Mouse (Mus musculus) liver, embryonic 15.5 days (tissue): ENCODE measurements around the gene Rplp1. TPM values are rescaled to one million over a fixed set of nuclear protein-coding genes. Genes with fewer than 3 reads are reported as not detected.

Source experiments
- ATAC-seq: fragments of 200-750 bp; cut with Nextera tagmentation; 2 replicates; pipeline ENCODE4 v1.8.0; 2017; ENCODE audit warnings: moderate number of reproducible peaks, mild to moderate bottlenecking, moderate library complexity; ENCODE audit not compliant: insufficient read depth
- H3K27ac ChIP-seq: fragments of 300-500 bp; sonication (generic); replicated peaks from 2 replicates; pipeline ENCODE4 v1.5.1; 2015; ENCODE audit warnings: mild to moderate bottlenecking, inconsistent platforms
- H3K27me3 ChIP-seq: fragments of 300-500 bp; sonication (generic); 2 replicates; pipeline ENCODE4 v1.6.1; 2015; ENCODE audit warnings: mild to moderate bottlenecking, inconsistent platforms
- H3K36me3 ChIP-seq: fragments of 300-500 bp; sonication (generic); replicated peaks from 2 replicates; pipeline ENCODE4 v1.6.1; 2015; ENCODE audit warnings: moderate library complexity, mild to moderate bottlenecking, inconsistent platforms
- H3K4me1 ChIP-seq: fragments of 300-500 bp; sonication (generic); replicated peaks from 2 replicates; pipeline ENCODE4 v1.6.1; 2015; ENCODE audit warnings: inconsistent platforms
- H3K4me2 ChIP-seq: fragments of 300-500 bp; sonication (generic); 2 replicates; pipeline ENCODE4 v1.6.1; 2015; ENCODE audit warnings: moderate library complexity, mild to moderate bottlenecking, inconsistent platforms
- H3K4me3 ChIP-seq: fragments of 300-500 bp; sonication (generic); replicated peaks from 2 replicates; pipeline ENCODE4 v1.5.1; 2015; ENCODE audit warnings: mild to moderate bottlenecking, inconsistent platforms
- H3K9ac ChIP-seq: fragments of 300-500 bp; sonication (generic); 2 replicates; pipeline ENCODE4 v1.6.1; 2015; ENCODE audit warnings: moderate library complexity, mild to moderate bottlenecking, inconsistent platforms
- H3K9me3 ChIP-seq: fragments of 300-500 bp; sonication (generic); replicated peaks from 2 replicates; pipeline ENCODE4 v1.6.1; 2016; ENCODE audit warnings: inconsistent platforms
- WGBS: fragments of 180-500 bp; shearing (Covaris S2); methylation state at CpG from one replicate; pipeline ENCODE4 v1.1.7; 2015; ENCODE audit warnings: mixed read lengths; ENCODE audit not compliant: insufficient replicate concordance; 5-methylcytosine and 5-hydroxymethylcytosine counted together
- polyA plus RNA-seq: library from polyadenylated mRNA; unstranded; fragments of >200 nt; fragmentation: Nextera tagmentation; extraction: Ambion mirVana; gene quantifications from 2 replicates; pipeline ENCODE4 v1.2.1, GENCODE M21; 2015

The Rplp1 gene
- polyA plus RNA-seq, 1 experiment from 2014 or later: 882 TPM

DNA sequence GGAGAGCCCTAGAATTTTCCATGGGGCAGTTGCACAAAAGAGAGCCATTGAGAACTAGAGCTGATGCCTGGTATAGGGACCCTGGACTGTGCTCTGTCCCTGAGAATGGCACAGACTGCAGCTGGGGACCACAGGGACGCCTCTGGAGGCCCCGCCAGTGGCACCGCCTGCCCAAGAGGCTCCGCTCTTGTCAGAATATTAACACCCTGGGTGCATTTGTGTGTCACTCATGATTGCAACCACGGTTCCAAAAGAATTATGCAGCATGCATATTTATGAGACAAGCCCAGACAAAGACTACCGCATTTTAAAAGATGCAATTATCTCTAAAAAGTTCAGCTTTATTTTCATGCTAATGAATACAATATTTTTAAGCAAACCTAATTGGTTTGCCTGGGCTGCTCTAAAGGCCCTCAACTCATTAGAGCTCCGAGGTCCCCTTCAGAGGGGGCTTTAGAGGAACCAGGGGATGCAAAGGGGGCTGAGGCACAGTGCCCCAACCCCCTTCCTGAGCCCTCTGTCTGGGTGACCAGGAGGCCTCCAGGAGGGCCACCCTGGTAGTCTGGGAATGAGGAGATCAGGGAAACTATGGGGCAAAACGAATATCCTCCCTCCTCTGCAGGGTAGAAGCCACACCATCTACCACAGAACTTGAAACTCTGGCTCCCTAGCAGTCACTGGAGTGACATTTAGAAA lies 41.9 kb downstream of the Rplp1 start:
- Histone ChIP-seq H3K4me3 (no peak overlapping the region), H3K4me2 (no peak overlapping the region), H3K9ac (no peak overlapping the region), H3K4me1 (peaks cover 13% of the 10 kb centered on the region), H3K27ac (no peak overlapping the region), H3K9me3 (no peaks in the 10 kb centered on the region), H3K36me3 (no peaks in the 10 kb centered on the region), H3K27me3 (peaks cover 13% of the 10 kb centered on the region; the same call in 1 of the 2 replicates)
- WGBS: 51% methylated on average over 8 of the region's 8 CpGs
- no peak for ATAC-seq

DNA sequence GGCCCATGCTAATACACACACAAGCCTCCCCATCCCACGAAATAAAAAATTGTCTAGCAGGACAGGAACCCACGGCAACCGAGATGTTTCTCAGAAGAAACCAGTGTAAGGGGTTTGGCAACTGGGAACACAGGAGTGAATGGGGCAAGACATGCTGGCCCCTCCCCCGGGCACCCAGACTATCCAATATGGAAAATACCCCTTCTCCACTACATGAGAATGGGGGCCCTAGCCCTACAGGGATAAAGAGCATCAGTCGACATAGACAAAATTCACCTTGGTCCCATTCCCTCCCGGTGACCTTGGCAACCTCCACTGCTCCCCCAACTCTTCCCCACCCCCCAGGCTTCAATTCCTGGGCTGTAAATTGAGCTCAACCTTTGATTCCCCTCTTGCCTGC lies 42.5 kb downstream of the Rplp1 start:
- no peak for ATAC-seq
- no peak overlapping the region for H3K4me2 ChIP-seq
- no peaks in the 10 kb centered on the region for H3K36me3 ChIP-seq
- H3K4me1 ChIP-seq: peaks cover 13% of the 10 kb centered on the region
- no peak overlapping the region for H3K9ac ChIP-seq
- no peak overlapping the region for H3K27ac ChIP-seq
- H3K27me3 ChIP-seq: peaks cover 8% of the 10 kb centered on the region; the same call in 1 of the 2 replicates
- no peak overlapping the region for H3K4me3 ChIP-seq
- WGBS: 57% methylated on average over 6 of the region's 6 CpGs
- H3K9me3 ChIP-seq: no peaks in the 10 kb centered on the region

DNA sequence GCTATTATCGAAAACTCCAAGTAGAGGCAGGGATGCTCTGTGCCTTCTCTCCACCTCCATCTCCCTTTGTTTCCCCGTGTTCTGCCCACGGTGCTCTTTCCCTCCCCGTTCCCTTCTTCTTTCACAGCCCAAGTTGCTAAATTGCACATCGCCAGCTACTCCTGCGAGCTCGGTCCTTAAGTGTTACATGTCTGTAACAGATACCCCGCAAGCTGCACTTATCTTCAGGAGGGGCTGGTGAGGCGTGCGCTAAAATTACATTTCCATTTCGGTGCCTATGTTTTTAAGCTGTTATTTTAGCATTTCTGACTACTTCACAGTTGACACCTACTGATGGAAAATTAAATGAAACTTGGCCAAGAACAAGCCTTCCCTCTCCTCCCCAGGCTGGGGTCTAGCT lies 46.7 kb downstream of the Rplp1 start:
- Histone ChIP-seq H3K4me2 (no peak overlapping the region), H3K27ac (no peak overlapping the region), H3K27me3 (no peaks in the 10 kb centered on the region; the same call in 1 of the 2 replicates), H3K36me3 (no peaks in the 10 kb centered on the region), H3K4me3 (no peak overlapping the region), H3K4me1 (peaks cover 3% of the 10 kb centered on the region; the same call in 1 of the 2 replicates), H3K9me3 (no peaks in the 10 kb centered on the region), H3K9ac (no peak overlapping the region)
- ATAC-seq: no peak
- 65% methylated on average over 11 of the region's 11 CpGs for WGBS

Other genes starting within 250 kb of the Rplp1 start
- 66.2 and 66.9 TPM in 2 replicates for gene Kif23, start 32.2 kb upstream of the Rplp1 start, polyA plus RNA-seq
- gene Paqr5, start 112.3 kb upstream of the Rplp1 start, polyA plus RNA-seq: 0.23 and 0.53 TPM in 2 replicates
- gene Glce, start 208.1 kb upstream of the Rplp1 start, polyA plus RNA-seq: 4.8 and 6.5 TPM in 2 replicates